Mouse (Mus musculus) induced T-regulatory cell, adult 2 months (primary cell): ENCODE measurements at regions not wholly inside any gene's neighbourhood (a gene's known extent, or its start where the extent isn't known, plus 50 kb on each side); places are given as distances from the start of the nearest gene placed in this dataset.
"Not testable (repeated sequence)": the region's sequence is repeated elsewhere in the genome, so short reads cannot be mapped to it uniquely, and the experiment has no call there.

ENCODE experiments used
- DNase-seq: peaks from one replicate; pipeline ENCODE4 v3.0.0-alpha.2; 2012; ENCODE audit warnings: low read depth

DNA sequence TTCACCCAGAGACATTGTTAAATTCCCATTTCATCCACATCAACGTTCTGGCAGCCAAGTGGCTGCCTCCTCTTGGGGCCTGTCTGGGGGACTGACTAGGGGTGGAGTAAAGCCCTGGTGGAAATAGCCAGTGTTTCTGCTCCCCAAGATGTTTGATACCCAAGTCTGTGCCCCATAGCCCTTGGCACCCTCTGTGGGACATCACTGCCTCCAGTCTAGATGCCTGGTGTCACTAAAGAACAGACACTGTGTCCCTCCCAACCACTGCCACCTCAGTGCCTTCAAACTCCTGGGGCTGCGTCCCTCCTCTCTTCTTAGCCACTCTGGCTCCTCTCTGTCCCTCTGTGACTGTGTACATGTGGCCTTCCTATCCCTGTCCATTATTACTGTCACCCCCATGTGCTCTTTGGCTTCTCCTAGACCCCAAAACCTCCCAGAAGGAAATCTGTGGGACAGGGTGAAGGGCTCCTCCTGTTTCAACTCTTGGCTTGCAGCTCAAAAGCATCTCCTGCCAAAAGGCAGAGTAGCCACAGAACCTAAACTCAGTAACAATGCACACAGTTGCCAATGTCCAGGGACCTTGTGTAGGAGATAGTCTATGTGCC, 224.8 kb upstream of the Irx4 start:
- DNase-seq = no peak

GRCm38 (mm10) chr13:73039731-73040130, 220.5 kb upstream of the Irx4 start:
- no peak for DNase-seq

DNA sequence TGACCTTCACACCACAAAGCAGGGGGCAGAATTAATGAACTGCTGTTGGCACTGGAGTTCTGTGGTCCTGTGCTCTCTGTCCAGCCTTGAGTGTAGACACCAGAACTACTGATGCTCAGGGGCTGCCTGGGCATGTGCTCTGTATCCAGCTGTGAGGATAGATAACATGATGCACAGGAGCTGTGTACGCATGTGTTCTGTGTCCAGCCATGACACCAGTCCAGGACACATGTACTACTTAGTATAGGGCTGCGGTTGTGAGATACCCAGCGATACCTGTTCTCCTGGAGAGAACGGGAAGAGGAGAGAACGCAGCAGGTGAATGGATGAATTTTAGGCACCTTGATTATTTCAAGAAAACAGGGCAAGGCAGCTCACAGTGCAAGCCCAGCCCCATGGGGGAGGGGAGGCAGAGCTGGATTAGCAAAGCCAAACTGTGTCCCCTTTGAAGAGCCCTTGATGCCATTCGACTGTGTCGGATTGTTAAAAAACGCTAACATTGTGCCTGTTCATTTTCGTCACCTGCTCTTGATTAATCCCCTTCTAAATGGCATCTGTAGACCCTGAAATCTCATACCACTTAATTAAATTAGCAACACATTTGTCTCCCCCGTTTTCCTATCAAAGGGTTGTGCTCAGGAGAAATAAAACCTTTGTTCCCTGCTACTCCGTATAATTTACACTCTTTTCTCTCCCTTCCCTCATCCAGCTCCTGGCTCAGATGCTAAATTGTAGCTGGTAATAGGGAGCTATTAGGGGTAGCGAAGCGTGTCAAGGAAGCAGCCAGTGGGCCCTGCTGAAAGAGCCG, 218.8 kb upstream of the Irx4 start:
- no peak for DNase-seq

- DNase-seq = no peak
These were observed 190.3 kb upstream of the Irx4 start for GRCm38 (mm10) chr13:73069840-73070530.

DNA sequence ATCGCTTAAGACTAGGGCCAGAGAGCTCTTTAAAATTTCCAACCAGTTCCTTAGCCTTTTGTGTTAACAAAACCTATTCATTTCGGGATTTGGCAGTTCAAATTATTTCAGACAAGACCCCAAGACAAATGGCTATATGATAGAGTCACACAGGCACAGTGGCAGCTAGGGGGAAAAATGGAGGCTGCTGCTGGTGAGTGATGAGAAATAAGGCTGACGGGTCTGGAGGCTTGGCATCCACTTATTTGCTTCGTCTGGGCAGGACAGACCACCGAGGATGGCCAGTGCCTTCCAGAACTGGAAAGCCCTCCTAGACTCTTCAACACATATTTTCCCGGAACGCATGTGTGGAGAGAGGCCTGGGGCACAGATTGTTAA, 189.8 kb upstream of the Irx4 start:
- DNase-seq = no peak

DNA sequence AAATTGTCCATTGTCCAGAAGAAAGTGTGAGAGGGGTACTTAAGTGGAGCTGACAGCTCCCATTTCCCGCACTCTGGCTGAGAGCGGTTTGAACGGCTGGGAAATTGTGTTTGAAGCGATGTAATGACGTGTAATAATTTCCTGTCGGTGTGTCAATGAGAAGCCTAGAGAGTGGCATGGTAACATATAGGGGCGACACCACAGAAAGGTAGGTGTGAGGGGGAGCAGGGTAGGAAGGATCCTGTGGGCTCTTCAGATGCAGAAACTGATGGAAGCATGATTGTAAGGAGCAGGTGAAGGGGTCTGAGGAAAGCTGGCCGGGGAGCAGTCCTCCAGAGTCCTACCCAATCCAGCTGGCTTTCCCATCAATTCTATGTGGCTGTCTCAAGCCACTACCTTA, 189.2 kb upstream of the Irx4 start:
- DNase-seq = no peak

DNA sequence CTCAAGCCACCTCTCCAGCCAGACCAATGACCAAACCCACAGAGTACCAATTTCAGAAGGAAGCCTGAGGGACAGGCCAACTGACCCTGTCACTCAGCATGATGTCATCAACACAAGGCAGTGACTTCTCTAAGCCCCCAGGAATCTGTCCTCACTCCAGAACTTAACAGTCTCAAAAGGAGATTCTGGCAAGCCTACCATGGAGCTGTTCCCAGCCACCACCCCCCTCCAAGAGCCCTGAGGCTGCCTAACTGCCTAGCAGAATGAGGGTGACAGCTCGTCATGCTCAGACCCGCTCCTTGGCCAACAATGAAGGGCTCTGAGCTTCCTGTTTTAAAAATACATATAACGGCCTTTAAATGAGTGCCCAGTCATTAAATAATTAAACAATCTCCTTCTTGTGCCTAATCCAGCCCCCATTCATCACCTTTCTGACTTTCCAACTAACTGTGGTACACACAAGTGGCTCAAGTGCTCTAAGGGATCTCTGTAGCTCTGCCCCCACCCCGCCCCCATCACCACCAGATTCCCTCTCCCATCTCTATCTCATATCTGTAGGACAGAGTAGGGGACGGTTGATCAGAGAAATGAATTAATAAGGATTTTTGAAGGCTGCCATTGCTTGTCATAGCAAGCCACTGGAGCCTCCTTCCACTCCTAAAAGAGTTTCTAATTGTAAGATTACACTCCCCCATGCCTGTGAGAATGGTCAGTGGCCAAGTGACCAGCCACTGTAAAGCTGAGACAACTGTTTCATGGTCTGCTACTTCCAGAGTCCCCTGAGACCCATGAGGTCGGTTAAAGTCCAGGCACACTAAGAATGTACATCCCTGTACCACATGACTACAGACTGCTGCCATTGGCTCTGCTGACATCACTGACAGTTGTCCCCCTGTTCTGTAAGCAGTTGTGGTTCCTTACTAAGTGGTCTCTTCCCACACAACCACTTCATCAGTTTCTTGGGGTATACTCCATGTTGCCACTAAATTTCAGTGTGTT, 188.1 kb upstream of the Irx4 start:
- no peak for DNase-seq

DNA sequence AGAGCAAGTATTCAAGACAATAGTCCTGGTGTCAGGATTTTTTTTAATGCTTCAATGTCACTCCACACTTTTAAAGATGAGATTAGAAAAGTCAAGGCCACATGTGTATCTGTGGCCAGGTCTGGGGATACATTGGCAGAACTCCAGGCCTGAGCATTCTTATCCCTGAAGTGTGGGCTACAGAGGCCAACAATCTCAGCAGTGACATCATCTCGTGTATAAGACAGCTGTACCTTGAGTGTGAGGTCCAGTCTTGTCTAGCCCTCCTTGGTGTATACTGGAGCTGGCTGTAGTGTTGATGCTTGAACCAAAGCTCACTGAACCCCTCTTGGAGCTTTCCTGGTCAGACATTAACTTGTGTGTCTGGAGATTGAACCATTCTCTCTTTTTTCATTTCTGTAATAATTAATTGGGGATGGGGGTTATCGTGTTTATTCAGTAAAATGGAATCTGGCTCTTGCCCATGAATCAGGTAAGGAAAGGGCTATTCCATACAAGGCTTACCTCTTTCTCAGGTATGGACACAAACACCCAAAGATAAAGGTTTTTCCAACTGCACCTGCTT, 182.3 kb upstream of the Irx4 start:
- DNase-seq = no peak

DNA sequence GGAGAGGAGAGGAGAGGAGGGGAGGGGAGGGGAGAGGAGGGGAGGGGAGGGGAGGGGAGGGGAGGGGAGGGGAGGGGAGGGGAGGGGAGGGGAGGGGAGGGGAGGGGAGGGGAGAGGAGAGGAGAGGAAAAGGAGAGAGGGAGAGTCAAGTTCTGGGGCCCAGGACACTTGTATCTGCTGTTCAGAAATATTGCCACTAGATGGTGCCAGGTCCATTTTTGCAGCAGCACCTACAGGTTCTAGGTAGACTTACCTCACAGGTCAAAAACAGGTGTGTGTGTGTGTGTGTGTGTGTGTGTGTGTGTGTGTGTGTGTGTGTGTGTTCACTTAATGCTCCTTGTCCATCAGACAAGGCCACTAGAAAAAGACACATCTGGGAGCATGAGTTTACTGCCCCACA, 172.5 kb upstream of the Irx4 start:
- DNase-seq = not testable (repeated sequence)

DNA sequence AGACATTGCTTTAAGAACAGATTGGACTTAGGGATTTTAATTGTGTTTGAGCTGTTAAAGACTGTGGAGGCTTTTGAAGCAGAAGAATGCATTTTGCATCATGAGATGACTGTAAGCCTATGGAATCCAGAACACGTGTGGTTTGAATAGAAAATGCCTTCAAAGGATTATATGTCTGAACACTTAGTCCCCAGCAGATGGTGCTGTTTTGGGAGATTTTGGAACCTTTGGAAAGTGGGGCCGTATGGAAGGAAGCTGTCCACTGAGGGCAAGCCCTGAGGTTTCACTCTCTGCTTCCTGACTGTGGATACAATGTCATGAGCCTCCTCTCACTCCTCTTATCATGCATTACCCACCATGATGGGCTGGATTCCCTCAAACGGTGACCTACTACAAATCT, 168.4 kb upstream of the Irx4 start:
- DNase-seq = no peak

GRCm38 (mm10) chr13:73097502-73097901, 162.8 kb upstream of the Irx4 start:
- no peak for DNase-seq

DNA sequence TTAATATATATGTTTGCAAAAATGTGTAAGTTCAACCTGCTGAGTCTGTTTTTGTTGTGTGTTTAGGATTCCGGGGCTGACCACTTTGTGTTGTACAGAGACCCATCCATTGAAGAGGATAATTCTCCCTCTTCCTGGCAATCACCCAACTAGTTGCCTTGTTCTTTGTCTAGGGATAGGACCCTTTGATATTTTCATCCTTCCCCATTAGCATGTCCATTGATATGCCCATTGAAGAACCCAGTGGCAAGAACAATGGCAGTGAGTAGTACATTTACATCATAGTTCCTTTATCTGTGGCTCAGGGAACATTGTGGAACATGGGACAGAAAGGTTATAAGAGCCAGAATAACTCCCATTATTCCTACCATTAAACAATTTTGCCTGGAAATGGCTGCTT, 160.9 kb upstream of the Irx4 start:
- DNase-seq = no peak

DNA sequence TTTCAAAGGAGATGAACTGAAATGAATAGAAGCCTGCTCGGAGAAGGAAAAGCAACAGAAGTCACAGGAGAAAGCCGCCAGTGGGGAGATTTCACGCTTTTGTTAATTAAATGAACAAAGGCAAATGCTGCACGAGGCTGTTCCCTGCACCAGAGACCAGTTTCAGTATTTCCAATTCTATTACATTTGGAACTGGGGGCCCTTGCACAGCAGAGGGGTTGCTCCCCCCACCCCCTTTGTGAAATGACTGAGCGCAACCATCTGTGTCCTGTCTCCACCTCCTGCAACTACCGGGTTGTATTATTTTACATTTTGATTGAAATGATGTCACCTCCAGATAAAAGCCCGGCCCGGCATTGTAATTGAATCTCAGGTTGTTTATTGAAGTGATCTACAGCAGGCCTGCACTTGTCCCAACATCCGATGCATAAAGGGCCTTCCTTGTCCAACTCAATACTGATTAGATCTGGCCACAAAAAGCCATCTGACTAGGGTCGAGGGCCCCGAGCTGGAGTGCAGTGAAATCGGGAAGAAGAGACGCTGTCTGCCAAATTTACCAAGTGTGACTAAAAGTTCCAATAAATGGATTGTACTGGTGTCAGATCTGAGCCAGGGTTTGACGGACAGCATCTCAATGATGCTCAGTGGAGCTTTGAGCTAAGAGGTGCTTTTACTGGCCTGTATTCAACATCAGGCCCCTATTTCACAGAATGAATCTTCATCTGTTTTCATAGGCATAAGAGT, 152.9 kb upstream of the Irx4 start:
- DNase-seq = no peak

DNA sequence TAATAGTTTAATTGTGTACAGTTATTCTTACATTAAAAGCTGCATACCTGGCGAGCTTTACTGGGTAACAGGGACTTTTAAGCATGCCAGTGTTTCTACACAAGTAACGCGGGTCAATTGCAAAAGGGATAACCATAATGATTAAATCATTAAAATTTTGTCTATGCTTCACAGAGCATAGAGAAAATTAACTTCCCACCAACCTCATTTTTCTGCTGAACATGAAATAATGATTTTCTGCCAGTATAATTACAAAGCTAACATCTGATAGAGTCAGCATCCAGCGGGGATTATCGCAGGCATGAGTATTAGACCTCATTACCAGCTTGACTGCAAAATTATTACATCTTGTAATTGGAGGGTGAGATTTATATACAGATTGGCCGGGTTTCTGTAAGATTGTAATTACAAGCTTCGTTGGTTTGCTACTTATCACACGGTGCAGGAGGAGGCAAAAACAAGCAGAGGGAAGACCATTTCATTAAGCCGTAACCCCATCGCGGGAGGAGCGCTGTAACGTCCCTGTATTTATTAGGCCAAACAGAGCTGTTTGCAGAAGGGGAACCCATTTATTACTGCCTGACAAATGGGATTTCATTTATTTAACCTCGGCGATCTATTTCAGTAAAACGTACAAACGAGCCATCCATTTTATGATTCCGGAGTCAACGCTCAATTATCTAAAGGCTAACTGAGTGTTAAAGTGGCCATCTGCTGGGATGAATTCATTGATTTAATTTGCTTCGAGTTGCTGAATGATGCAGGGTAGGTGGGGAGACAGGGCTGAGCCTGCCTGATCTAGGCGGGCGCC, 143.3 kb upstream of the Irx4 start:
- DNase-seq = no peak

- DNase-seq = no peak
These were observed 142.6 kb upstream of the Irx4 start for GRCm38 (mm10) chr13:73117633-73118076.

DNA sequence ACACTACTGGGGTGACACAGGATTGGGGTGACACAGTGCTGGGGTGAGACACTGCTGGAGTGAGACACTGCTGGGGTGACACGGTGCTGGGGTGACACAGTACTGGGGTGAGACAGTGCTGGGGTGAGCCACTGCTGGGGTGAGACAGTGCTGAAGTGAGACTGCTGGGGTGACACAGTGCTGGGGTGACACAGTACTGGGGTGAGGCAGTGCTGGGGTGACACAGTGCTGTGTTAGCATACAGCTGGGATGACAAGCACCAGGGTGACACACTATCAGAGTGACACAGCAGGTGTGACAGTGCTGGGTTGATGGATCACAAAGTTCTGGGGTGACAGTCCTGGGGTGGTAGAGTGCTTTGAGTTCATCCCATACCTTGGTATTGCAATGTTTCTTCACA, 137.3 kb upstream of the Irx4 start:
- DNase-seq = no peak

DNA sequence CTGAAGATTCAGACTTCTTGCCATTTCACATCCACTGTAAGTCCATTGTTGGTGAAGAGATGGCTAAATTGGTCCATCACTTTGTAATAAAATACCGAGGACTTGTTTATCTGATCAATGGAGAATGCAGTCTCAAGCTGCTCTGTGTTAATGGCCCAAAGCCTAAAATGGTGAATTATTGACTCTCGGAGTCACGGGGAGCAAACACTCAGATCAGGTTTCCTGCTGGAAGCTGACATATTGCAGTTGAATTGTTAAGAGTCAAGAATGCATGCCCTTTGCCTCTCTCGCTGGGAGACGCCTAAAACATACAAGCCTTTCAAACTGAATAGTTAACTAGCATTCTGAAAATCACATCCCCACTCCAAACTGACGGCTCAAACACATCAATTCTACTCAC, 129.0 kb upstream of the Irx4 start:
- no peak for DNase-seq

DNA sequence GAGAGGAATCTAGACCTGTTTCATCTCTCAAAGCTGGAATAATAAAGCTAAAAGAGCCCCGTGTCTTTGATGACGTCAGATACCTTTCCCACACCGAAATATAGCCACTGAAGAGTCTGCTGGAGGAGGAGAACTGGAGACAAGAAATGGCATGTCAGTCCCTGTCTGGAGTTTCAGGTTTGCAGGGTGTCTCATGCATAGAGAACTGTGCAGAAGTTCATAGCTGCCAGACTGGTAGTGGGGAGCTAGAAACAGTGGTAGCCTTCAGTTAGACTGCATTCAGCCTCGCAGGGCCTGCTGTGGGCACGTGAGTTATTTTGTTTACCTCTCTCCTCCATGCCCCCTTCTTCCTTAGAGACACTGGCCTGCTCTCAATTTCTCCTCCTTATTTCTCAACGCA, 127.5 kb upstream of the Irx4 start:
- DNase-seq = no peak

GRCm38 (mm10) chr13:73134929-73135328, 125.3 kb upstream of the Irx4 start:
- DNase-seq = no peak

GRCm38 (mm10) chr13:73141302-73141701, 119.0 kb upstream of the Irx4 start:
- no peak for DNase-seq
